Mouse (Mus musculus): ENCODE measurements around the gene Folh1. TPM values are rescaled to one million over a fixed set of nuclear protein-coding genes. Genes with fewer than 3 reads are reported as not detected.
"Not testable (repeated sequence)": the region's sequence is repeated elsewhere in the genome, so short reads cannot be mapped to it uniquely, and the experiment has no call there.

Folh1 gene
- under 1 TPM; 0.14 to 0.38 TPM for total RNA-seq (2021)
- long read RNA-seq, experiment 1: 0 reads
- long read RNA-seq, experiment 2: 0 reads

DNA sequence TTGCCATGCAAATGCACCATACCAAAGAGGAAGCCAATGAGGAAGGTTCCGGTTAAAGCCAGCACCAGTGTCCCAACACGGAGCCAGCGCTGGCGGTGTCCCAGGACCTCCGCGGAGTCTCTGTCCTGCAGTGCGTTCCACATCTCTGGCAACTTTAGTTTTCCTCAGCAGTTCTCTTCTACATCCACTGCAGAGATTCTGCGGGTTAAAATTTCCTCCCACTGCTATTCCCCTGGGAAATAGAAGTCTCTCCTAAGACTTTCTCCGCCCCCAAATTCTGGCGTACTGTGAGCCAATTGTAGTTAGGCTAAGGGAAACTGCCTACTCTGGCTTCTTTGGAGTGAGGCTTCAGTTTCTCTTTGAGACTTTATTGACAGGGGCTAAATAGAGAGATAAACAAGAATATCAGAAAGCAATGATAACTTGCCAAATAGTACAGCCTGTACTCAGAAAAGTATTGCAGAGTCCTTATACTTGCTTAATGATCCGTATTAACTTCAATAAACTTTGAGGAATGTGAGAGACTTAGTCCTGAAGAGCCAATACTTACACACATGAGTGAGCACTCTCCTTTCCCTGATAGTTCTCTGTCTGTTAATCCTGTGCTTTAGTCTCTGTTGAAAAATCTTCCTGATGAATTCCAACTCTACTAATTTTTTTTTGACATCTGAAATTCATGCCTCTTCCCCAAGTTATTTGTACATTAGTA, at the start of gene Folh1:
TSS of gene Folh1 (minus strand) at position 327 of the 709 bp plus-strand sequence.
- no peak for DNase-seq (ENCODE audit: low spot score)

DNA sequence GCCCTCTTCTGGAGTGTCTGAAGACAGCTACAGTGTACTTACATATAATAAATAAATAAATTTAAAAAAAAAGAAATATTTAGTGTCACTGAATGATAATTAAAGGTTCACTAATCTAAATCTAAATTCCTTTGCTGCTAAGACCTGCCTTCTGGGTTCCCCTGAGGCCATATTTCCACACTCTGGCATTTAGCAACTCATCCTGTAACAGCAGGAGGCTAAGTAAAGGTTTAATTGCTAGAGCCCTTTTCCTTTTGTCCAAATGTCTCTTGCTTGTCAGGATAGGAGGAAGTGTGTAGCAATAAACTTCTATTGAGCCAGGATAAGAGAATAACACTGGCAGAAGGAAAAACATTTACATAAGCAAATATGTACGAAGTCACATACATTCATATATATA, 40.7 kb upstream of the Folh1 start:
- no peak for DNase-seq (ENCODE audit: low spot score)

DNA sequence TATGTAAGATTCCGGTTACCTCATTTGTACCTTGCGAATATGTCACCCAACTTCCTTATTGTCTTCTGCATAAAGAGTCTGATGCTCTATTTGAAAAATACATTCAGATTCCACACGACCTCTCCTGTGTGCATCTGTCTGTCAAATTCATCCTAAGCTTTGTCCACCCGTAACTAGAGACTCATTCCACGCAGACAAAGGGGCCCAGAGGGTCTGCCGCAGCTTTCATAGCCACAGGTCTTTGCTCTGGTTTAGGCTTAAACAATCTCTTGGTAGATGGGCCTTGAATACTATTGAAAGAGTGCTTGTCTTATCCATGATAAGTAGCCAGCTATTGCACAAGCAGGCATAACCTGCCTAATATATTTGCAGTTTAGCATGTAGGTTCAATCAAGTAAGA, 40.0 kb upstream of the Folh1 start:
- DNase-seq (ENCODE audit: low spot score): not testable (repeated sequence)

DNA sequence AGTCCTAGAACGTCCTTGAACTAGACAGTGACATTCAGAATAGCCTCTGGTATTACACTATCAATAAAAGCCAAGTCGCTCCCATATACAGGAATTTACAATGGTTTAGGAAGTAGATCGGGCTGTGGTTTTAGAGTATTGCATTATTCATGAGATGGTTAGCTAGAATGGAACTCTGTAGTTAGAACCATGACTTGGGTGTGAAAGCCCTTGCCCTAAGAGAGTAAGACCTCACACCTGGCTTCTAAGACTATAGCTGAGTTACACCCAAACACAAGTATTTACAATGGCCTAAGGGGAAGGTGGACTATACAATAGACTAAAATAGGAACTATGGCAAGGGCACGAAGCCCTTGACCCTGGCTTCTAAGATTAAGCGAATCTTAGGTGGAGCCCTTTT, 39.5 kb upstream of the Folh1 start:
- DNase-seq (ENCODE audit: low spot score): not testable (repeated sequence)

DNA sequence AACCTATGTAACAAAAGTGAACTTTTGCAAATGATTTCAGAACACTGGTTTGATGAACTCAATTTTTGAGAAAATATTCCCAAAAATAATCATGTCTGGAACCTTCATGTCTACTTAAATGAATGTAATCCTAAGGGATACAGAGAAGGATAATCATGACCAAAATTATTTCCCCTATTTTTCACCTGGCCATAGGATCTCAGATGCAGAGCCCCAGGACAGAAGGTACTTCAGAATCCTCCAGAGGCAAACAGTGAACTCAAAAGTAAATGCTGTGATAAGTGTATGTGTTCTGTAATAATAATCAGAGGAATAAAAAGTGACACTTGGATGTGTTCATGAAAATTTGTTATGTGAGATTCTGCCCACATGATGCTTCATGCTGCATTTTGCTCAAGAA, 19.0 kb upstream of the Folh1 start, which contains the start of gene Vmn2r77:
TSS of gene Vmn2r77 (plus strand) at position 301 of the 400 bp plus-strand sequence.
- DNase-seq (ENCODE audit: low spot score): no peak

DNA sequence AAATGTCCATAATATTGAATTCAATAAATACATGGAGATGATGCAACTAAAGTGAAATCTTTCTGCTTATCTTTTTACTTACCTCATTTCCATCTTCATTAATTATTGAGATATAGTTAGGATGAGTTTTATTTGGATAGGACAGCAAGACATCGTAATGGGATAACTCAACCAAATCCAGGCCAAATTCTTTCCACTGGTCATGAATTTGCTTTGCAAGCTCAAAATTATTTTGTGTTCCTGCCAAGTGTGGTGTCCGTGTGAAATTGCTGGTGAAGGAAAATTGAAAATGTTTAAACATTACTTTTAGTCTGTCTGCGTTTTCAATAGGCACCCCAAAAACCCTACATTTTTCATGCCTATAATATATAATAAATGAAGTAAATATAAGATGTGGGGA, 4.1 kb downstream of the Folh1 start:
- DNase-seq (ENCODE audit: low spot score): no peak

DNA sequence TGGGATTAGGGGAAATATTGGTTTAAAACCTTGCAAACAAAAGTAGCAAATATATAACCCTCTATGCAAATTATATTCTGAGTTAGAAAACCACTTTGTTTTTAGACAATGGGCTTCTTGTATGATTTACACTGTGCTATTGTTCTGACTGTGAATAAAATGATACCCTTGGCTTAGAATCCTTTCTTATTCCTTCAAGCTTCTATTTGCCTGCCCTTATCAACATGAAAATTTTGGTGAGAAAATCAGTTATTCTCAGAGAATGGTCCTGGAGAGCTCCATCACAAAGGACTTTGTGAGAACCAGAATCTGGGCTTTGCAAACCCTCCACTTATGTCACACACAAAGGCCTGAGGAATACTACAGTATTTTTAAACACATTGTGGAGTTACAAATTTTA, 11.1 kb downstream of the Folh1 start:
- DNase-seq (ENCODE audit: low spot score): no peak

DNA sequence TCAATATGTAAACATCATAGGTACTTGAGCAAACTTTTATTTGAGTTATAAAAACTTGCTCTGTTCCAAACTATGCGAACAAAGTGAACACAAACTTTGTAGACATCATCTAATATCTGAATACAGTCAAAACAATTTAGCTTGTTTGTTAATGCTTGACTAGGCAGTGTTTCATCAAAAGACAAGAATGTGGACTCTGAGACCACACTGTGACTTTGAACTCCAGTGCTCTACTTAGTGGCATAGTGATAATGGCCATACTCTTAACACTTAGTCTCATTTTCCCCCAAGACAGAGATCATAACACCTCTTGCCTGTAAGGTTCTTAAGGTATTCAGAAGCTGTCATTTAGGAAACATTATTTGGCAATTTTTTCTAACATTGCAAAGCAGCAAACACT, 15.0 kb downstream of the Folh1 start:
- no peak for DNase-seq (ENCODE audit: low spot score)

DNA sequence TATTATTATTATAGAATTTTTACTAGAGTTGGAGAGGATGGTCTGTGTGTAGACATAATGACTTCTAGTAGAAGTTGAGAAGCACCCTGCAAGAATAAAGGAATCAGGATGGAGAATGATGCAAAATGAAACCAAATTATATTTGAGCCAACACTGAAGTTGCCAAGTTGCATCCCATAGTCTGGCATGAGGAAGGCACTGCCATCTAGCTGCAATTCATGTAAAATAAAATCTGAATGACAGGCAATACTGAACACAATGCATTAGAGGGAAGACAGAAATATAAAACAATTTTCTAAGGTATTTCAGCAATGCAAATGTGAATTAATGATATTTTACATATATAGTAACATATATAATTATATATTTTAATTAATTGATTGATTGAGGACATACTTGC, 50.7 kb downstream of the Folh1 start:
- no peak for DNase-seq (ENCODE audit: low spot score)

DNA sequence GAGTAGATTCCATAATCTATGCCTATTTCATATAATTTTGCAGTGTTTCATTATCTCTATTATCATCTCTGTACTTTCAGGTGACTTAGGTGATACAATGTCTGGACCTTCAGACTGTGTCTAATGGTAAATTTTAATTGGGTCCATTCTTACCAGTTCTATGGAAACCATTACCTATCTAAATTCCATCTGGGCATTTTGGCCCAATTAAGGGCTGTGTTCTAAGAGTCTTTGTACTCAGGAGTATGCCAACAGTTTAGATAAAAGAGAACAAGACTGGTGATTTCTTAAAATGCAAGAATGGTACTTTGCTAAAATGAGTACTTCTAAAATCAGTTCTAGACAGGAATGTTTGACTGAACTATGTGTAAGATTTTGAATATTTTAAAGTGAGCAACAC, 87.7 kb downstream of the Folh1 start, which contains the start of gene Olfr292:
TSS of gene Olfr292 (plus strand) at position 301 of the 400 bp plus-strand sequence.
- no peak for DNase-seq (ENCODE audit: low spot score)

Other genes starting within 250 kb of the Folh1 start
- not detected for gene Olfr295, start 192.1 kb downstream of the Folh1 start, total RNA-seq (2021)
- gene Olfr294, start 159.3 kb downstream of the Folh1 start, total RNA-seq (2021): not detected
- gene Olfr293, start 126.9 kb downstream of the Folh1 start, total RNA-seq (2021): not detected
- not detected for gene Olfr292, start 87.6 kb downstream of the Folh1 start, total RNA-seq (2021)
- not detected for gene Vmn2r77, start 19.1 kb upstream of the Folh1 start, total RNA-seq (2021)
- gene Vmn2r78, start 139.2 kb upstream of the Folh1 start, total RNA-seq (2021): not detected
- gene Vmn2r79, start 220.2 kb upstream of the Folh1 start, total RNA-seq (2021): not detected